Mouse (Mus musculus): ENCODE data around the gene F12. TPM values are rescaled to one million over a fixed set of nuclear protein-coding genes. Genes with fewer than 3 reads are reported as not detected.

Gene F12
- polyA plus RNA-seq (2015; fragmentation: Nextera tagmentation; extraction: Ambion mirVana), result 8.7 and 12.2 TPM in 2 replicates

DNA sequence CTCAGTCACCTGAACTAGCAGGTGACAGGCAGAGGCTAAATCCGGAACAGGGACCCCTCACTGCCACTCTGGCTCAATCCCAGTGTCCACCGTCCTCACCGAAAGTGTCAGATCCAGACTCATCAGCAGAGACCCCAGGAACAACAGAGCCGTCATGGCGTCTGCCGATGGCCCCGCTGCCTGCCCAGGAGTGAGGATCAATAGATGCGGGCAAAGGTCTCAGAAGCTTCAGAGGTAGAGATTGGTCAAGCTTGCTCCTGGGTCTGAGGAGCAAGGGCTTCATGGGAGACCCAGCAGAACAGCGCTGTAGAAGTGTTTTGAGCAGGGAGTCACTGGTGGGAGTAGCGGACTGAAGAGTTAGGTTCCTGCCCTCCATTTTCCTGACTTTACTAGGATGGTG, at the start of gene F12:
Gene F12 (minus strand): TSS at position 181 of the 400 bp plus-strand sequence.

DNA sequence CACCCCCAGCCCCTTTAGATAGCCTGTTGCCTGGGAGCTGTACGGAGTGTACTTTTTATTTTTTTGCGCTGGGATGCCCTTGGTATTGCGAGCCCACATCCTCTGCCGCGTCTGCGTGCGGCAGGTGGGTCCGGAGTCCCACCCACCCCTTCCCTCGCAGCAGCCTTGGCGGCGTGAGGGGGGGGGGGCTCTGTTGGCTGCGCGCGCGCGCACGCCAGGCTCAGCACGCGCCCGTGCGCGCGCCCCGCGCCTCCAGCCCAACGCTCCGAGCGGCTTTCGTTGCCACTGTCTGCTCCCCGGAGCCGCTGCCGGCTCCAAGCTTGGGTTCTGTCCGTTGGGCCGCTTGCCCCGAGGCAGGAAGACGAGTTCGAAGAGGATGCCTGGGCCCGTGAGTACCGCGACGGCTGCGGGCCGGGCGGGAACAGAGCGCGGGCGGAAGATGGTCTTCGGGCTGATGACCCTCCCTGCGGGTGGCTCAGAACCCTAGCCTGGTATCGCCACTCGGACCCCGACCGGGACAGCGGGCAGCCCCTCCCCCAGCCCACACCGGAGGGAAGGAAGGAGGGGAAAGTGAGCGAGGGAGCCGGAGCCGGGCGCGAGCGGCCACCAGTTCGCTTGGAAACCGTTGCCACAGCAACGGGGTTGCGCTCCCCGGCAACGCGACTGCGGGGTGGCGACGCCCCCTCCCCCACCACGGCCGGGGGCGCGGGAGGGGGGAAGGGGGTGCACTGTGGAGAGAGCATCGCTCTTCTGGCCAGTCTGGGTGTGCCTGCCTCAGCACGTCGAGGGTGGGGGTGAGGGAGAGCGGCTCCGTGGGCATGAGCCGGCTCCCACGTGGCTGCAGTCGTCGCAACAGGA, 37.7 kb upstream of the F12 start, which contains the start of gene Prr7:
Gene Prr7 (plus strand): TSS at position 241 of the 858 bp plus-strand sequence.

DNA sequence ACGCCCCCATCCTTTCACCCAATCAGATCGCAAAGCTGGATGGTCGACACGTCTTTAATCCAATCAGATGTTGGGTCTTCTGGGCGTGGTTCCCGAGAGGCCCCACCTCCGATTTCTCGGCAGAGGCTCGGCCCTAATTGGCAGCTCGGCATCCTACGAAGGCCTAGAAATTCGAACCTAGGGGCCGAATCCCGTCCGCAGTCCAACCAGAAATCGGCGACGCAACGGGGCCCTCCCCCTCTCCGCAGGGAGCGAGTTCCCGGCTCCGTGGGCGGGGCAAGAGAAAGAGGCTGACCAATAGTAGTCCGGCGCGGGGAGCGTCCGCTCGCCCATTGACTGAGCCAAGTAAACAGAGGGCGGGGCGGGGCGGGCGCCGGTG, 18.3 kb upstream of the F12 start, which contains the start of gene Grk6:
Gene Grk6 (plus strand): TSS at position 136 of the 379 bp plus-strand sequence.

DNA sequence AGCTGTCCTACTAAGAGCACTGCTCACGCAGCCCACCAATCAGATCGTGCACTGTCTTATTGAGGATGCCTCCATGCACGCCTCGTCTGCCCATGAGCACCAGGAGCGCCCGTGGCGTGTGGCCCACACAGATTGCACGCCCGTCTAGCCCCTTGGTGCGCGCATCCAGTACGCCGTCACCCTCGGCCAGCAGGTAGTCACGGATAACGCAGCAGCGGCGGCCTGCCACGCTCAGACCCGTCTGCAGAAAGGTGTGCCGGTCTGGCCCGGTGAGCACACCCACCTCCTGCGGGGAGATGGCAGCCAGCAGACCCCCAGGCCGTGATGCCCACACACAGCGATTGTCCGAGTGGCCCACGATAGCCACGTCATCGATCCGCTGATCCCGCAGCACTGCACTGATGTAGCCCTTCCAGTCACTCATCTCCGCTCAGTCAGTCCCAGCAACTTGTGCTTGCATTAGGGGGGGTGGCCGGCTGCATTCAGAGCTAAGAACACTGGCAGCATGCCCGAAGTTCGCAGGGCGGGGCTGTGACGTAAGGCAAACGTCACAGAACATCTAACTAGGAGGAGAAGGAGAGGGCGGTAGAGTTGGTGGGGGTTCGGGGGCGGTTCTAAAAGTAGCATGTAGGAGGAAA, 11.7 kb downstream of the F12 start, which contains the start of gene Pfn3:
Gene Pfn3 (minus strand): TSS at position 490 of the 638 bp plus-strand sequence.

DNA sequence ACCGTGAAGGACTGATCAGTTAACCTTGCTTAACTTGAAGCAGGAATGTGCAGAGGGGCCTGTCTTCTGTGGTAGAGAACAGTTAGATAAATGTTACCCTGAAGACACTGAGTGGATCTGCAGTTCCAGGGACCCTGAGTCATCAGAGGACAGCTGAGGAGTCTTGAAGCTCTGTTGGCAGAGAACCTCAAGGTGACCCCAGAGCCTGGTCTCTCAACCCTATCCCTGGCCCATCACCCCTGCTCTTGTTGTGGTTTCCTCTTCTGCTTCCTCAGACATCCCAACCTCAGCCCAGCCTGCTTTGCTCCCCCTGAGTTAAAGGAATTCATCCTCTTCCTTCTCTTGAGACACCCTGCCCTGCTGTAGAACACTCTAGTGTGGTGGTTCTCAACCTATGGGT, 28.5 kb downstream of the F12 start, which contains the start of gene Slc34a1:
Gene Slc34a1 (plus strand): TSS at position 100 of the 400 bp plus-strand sequence.

DNA sequence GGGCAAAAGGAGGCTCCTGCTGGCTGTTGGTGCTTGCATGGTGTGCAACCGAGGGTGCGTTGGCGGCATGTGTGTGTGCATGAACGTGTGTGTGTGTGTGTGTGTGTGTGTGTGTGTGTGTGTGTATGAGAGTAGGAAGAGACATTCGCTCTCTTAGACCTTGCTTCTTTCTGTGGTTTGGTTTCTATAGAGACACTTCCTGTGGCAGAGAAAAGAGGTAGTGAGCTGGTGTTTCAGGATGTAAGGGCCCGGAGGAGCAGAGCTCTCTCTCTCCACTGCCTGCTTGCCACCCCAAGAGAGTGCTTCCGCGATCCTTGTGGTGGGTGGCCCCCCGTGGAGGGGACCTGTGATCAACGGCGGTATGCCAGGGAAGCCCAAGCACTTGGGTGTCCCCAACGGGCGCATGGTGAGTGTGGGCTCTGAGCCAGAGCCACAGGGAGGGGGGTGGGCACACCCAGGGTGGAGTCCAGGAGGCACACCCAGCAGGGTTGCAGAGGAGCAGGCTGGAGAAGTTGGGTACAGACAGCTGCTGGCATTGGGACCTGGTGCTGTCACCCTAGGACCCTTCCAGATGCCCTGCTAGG, 57.0 kb downstream of the F12 start, which contains the start of gene Rgs14:
Gene Rgs14 (plus strand): TSS at position 202 of the 584 bp plus-strand sequence.

Small RNAs within 50 kb of the gene (microRNA-seq; reads per million reads assigned to microRNA genes)
- gene Mir6943 (ENCODE audit: borderline replicate concordance, insufficient number of aligned reads), result not detected

Other genes with a start within 250 kb of the F12 start
- gene Nsd1, start 217.0 kb downstream of the F12 start, polyA plus RNA-seq (2015; fragmentation: Nextera tagmentation; extraction: Ambion mirVana), result 42.4 and 67.5 TPM in 2 replicates
- gene Prelid1, start 106.3 kb downstream of the F12 start, polyA plus RNA-seq (2015; fragmentation: Nextera tagmentation; extraction: Ambion mirVana), result 230 and 264 TPM in 2 replicates
- 89.1 and 126 TPM in 2 replicates for gene Rab24, start 104.8 kb downstream of the F12 start, polyA plus RNA-seq (2015; fragmentation: Nextera tagmentation; extraction: Ambion mirVana)
- 10.8 and 18.6 TPM in 2 replicates for gene Mxd3, start 97.0 kb downstream of the F12 start, polyA plus RNA-seq (2015; fragmentation: Nextera tagmentation; extraction: Ambion mirVana)
- gene Lman2, start 64.0 kb downstream of the F12 start, polyA plus RNA-seq (2015; fragmentation: Nextera tagmentation; extraction: Ambion mirVana), result 58.9 and 82.5 TPM in 2 replicates
- gene Rgs14, start 57.1 kb downstream of the F12 start, polyA plus RNA-seq (2015; fragmentation: Nextera tagmentation; extraction: Ambion mirVana), result 1.2 and 1.3 TPM in 2 replicates
- 1.5 and 1.8 TPM in 2 replicates for gene Slc34a1, start 28.6 kb downstream of the F12 start, polyA plus RNA-seq (2015; fragmentation: Nextera tagmentation; extraction: Ambion mirVana)
- not detected in 2 replicates for gene Pfn3, start 11.6 kb downstream of the F12 start, polyA plus RNA-seq (2015; fragmentation: Nextera tagmentation; extraction: Ambion mirVana)
- 20.3 and 24.0 TPM in 2 replicates for gene Grk6, start 18.3 kb upstream of the F12 start, polyA plus RNA-seq (2015; fragmentation: Nextera tagmentation; extraction: Ambion mirVana)
- gene Prr7, start 37.5 kb upstream of the F12 start, polyA plus RNA-seq (2015; fragmentation: Nextera tagmentation; extraction: Ambion mirVana), result 1.0 and 1.1 TPM in 2 replicates
- 66.4 and 97.2 TPM in 2 replicates for gene Dbn1, start 61.3 kb upstream of the F12 start, polyA plus RNA-seq (2015; fragmentation: Nextera tagmentation; extraction: Ambion mirVana)
- 72.4 and 78.9 TPM in 2 replicates for gene Pdlim7, start 86.9 kb upstream of the F12 start, polyA plus RNA-seq (2015; fragmentation: Nextera tagmentation; extraction: Ambion mirVana)
- 2.8 and 2.9 TPM in 2 replicates for gene Dok3, start 102.5 kb upstream of the F12 start, polyA plus RNA-seq (2015; fragmentation: Nextera tagmentation; extraction: Ambion mirVana)
- gene Ddx41, start 109.9 kb upstream of the F12 start, polyA plus RNA-seq (2015; fragmentation: Nextera tagmentation; extraction: Ambion mirVana), result 39.5 and 45.1 TPM in 2 replicates
- 17.9 and 21.7 TPM in 2 replicates for gene Fam193b, start 144.3 kb upstream of the F12 start, polyA plus RNA-seq (2015; fragmentation: Nextera tagmentation; extraction: Ambion mirVana)
- gene Tmed9, start 146.9 kb upstream of the F12 start, polyA plus RNA-seq (2015; fragmentation: Nextera tagmentation; extraction: Ambion mirVana), result 89.2 and 133 TPM in 2 replicates
- 20.5 and 21.5 TPM in 2 replicates for gene B4galt7, start 173.1 kb upstream of the F12 start, polyA plus RNA-seq (2015; fragmentation: Nextera tagmentation; extraction: Ambion mirVana)
- gene Caml, start 196.2 kb upstream of the F12 start, polyA plus RNA-seq (2015; fragmentation: Nextera tagmentation; extraction: Ambion mirVana), result 62.8 and 62.9 TPM in 2 replicates
- gene Ddx46, start 208.2 kb upstream of the F12 start, polyA plus RNA-seq (2015; fragmentation: Nextera tagmentation; extraction: Ambion mirVana), result 13.0 and 17.6 TPM in 2 replicates